Mouse (Mus musculus) gastrocnemius, adult 8-10 months (tissue): Measurements from ENCODE around the gene Sox5. TPM values are rescaled to one million over a fixed set of nuclear protein-coding genes. Genes with fewer than 3 reads are reported as not detected.

ENCODE experiments used
- DNase-seq, 2 experiments: peaks; one replicate each; pipeline ENCODE4 v3.0.0; 2022; ENCODE audit warnings: low spot score in 2 of 2
- total RNA-seq, 4 experiments: library from RNA; stranded (reverse); gene quantifications; 2 replicates each; pipeline ENCODE4 v1.2.4; 2022

The Sox5 gene
- total RNA-seq, 4 experiments from 2014 or later: 0.83 to 2.4 (median 0.96) TPM

GRCm38 (mm10) chr6:144052487-144052886 lies 729.3 kb downstream of the Sox5 start:
- DNase-seq: no peak

GRCm38 (mm10) chr6:144051316-144051715 lies 730.5 kb downstream of the Sox5 start:
- DNase-seq: no peak

- DNase-seq: no peak
Observed at GRCm38 (mm10) chr6:144048201-144048924, 733.4 kb downstream of the Sox5 start.

- DNase-seq: no peak
Observed at GRCm38 (mm10) chr6:144045503-144045902, 736.3 kb downstream of the Sox5 start.

- no peak for DNase-seq
Observed at GRCm38 (mm10) chr6:144044381-144044780, 737.4 kb downstream of the Sox5 start.

- no peak for DNase-seq
Observed at GRCm38 (mm10) chr6:144042936-144043335, 738.8 kb downstream of the Sox5 start.

- no peak for DNase-seq
Observed at GRCm38 (mm10) chr6:144041941-144042340, 739.8 kb downstream of the Sox5 start.

GRCm38 (mm10) chr6:144041188-144041587 lies 740.6 kb downstream of the Sox5 start:
- DNase-seq: no peak

- no peak for DNase-seq
Observed at GRCm38 (mm10) chr6:144040349-144040748, 741.4 kb downstream of the Sox5 start.

- DNase-seq: no peak
Observed at GRCm38 (mm10) chr6:144039221-144039620, 742.6 kb downstream of the Sox5 start.

GRCm38 (mm10) chr6:144033191-144033590 lies 748.6 kb downstream of the Sox5 start:
- DNase-seq: no peak

- DNase-seq: no peak
Observed at GRCm38 (mm10) chr6:144016929-144017328, 764.8 kb downstream of the Sox5 start.

- no peak for DNase-seq
Observed at GRCm38 (mm10) chr6:144011880-144012524, 769.8 kb downstream of the Sox5 start.

GRCm38 (mm10) chr6:144010995-144011394 lies 770.8 kb downstream of the Sox5 start:
- no peak for DNase-seq

GRCm38 (mm10) chr6:144010285-144010684 lies 771.5 kb downstream of the Sox5 start:
- no peak for DNase-seq

- no peak for DNase-seq
Observed at GRCm38 (mm10) chr6:144005132-144005531, 776.6 kb downstream of the Sox5 start.

- DNase-seq: no peak
Observed at GRCm38 (mm10) chr6:143998201-143998600, 783.6 kb downstream of the Sox5 start.

- no peak for DNase-seq
Observed at GRCm38 (mm10) chr6:143997616-143998015, 784.2 kb downstream of the Sox5 start.

GRCm38 (mm10) chr6:143995046-143995445 lies 786.7 kb downstream of the Sox5 start:
- no peak for DNase-seq

- no peak for DNase-seq
Observed at GRCm38 (mm10) chr6:143987548-143987947, 794.2 kb downstream of the Sox5 start.

- DNase-seq: no peak
Observed at GRCm38 (mm10) chr6:143980131-143980530, 801.6 kb downstream of the Sox5 start.

- no peak for DNase-seq
Observed at GRCm38 (mm10) chr6:143967724-143968400, 813.9 kb downstream of the Sox5 start.
